Mouse (Mus musculus) liver, embryonic 12.5 days (tissue): ENCODE measurements around the gene Aqp6. TPM values are rescaled to one million over a fixed set of nuclear protein-coding genes. Genes with fewer than 3 reads are reported as not detected.

Experiments used
- ATAC-seq: fragments of 200-750 bp; cut with Nextera tagmentation; 2 replicates; pipeline ENCODE4 v1.8.0; 2017; ENCODE audit warnings: moderate number of reproducible peaks, mild to moderate bottlenecking, moderate library complexity
- H3K27ac ChIP-seq: fragments of 300-500 bp; sonication (generic); 2 replicates; pipeline ENCODE4 v1.5.1; 2016; ENCODE audit warnings: mild to moderate bottlenecking
- H3K27me3 ChIP-seq: fragments of 300-500 bp; sonication (generic); replicated peaks from 2 replicates; pipeline ENCODE4 v1.6.1; 2016; ENCODE audit warnings: mild to moderate bottlenecking, moderate library complexity
- H3K36me3 ChIP-seq: fragments of 300-500 bp; sonication (generic); 2 replicates; pipeline ENCODE4 v1.6.1; 2016; ENCODE audit warnings: mild to moderate bottlenecking, moderate library complexity
- H3K4me1 ChIP-seq: fragments of 300-500 bp; sonication (generic); 2 replicates; pipeline ENCODE4 v1.6.1; 2016
- H3K4me2 ChIP-seq: fragments of 300-500 bp; sonication (generic); 2 replicates; pipeline ENCODE4 v1.6.1; 2016; ENCODE audit warnings: mild to moderate bottlenecking, moderate library complexity
- H3K4me3 ChIP-seq: fragments of 300-500 bp; sonication (generic); 2 replicates; pipeline ENCODE4 v1.5.1; 2016; ENCODE audit warnings: mild to moderate bottlenecking, moderate library complexity
- H3K9ac ChIP-seq: fragments of 300-500 bp; sonication (generic); 2 replicates; pipeline ENCODE4 v1.6.1; 2016; ENCODE audit warnings: mild to moderate bottlenecking, moderate library complexity
- H3K9me3 ChIP-seq: fragments of 300-500 bp; sonication (generic); replicated peaks from 2 replicates; pipeline ENCODE4 v1.6.1; 2016; ENCODE audit warnings: mild to moderate bottlenecking, moderate library complexity
- WGBS: fragments of 180-500 bp; shearing (Covaris S2); methylation state at CpG from one replicate; pipeline ENCODE4 v1.1.7; 2016; ENCODE audit not compliant: insufficient replicate concordance; 5-methylcytosine and 5-hydroxymethylcytosine counted together
- polyA plus RNA-seq: library from polyadenylated mRNA; unstranded; fragments of >200 nt; fragmentation: Nextera tagmentation; extraction: Ambion mirVana; gene quantifications from 2 replicates; pipeline ENCODE4 v1.2.1, GENCODE M21; 2016

Gene Aqp6
- polyA plus RNA-seq, 1 experiment from 2014 or later: not detected

GRCm38 (mm10) chr15:99602206-99602820, 1.1 kb downstream of the Aqp6 start:
- no peak overlapping the region for H3K4me2 ChIP-seq
- WGBS: 75% methylated on average over 17 of the region's 17 CpGs
- peaks cover 99% of the 10 kb centered on the region for H3K27me3 ChIP-seq
- no peak overlapping the region for H3K9ac ChIP-seq
- H3K27ac ChIP-seq: no peak overlapping the region
- ATAC-seq: no peak
- H3K4me3 ChIP-seq: no peak overlapping the region
- H3K36me3 ChIP-seq: no peaks in the 10 kb centered on the region
- H3K9me3 ChIP-seq: no peaks in the 10 kb centered on the region
- H3K4me1 ChIP-seq: peaks cover 15% of the 10 kb centered on the region

- Histone ChIP-seq H3K27me3 (peaks cover 99% of the 10 kb centered on the region), H3K27ac (0 out of 2 replicates have a peak overlapping the region, but pooled peaks have one; percentile 5), H3K4me1 (peaks cover 21% of the 10 kb centered on the region), H3K9me3 (no peaks in the 10 kb centered on the region), H3K4me3 (no peak overlapping the region), H3K36me3 (no peaks in the 10 kb centered on the region), H3K4me2 (no peak overlapping the region), H3K9ac (no peak overlapping the region)
- ATAC-seq: no peak
- 62% methylated on average over 7 of the region's 7 CpGs for WGBS
Measured at GRCm38 (mm10) chr15:99603216-99603615, 2.0 kb downstream of the Aqp6 start.

DNA sequence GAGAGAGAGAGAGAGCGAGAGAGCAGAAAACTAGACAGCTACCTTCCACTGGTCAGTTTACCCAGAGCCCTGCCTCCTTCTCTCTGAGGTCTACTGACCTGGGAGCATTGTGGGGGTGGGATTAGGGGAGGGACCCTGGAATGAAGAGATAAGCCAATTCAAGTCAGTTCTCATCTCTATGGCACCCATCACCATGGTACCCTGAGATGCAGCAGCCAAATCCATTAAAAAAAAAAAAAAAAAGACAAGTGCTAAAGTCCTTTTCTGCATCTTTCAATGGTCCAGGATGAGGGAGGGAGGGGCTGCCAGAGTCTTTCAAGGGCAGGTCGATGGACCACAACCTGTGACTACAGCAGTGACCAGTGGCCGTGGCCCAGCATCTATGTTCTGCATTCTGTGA, 4.4 kb downstream of the Aqp6 start:
- H3K4me3 ChIP-seq: no peak overlapping the region
- H3K9me3 ChIP-seq: no peaks in the 10 kb centered on the region
- no peak overlapping the region for H3K9ac ChIP-seq
- H3K27me3 ChIP-seq: peaks cover 97% of the 10 kb centered on the region
- no peak overlapping the region for H3K27ac ChIP-seq
- H3K4me2 ChIP-seq: no peak overlapping the region
- H3K36me3 ChIP-seq: no peaks in the 10 kb centered on the region
- 54% methylated on average over 3 of the region's 3 CpGs for WGBS
- peaks cover 21% of the 10 kb centered on the region for H3K4me1 ChIP-seq
- no peak for ATAC-seq

- Histone ChIP-seq H3K4me2 (peak overlapping the region; percentile 7; the same call in 1 of the 2 replicates), H3K27me3 (peaks cover 97% of the 10 kb centered on the region), H3K27ac (no peak overlapping the region), H3K9me3 (no peaks in the 10 kb centered on the region), H3K9ac (no peak overlapping the region), H3K4me3 (no peak overlapping the region), H3K4me1 (peaks cover 21% of the 10 kb centered on the region), H3K36me3 (no peaks in the 10 kb centered on the region)
- 12% methylated on average over 5 of the region's 5 CpGs for WGBS
- peak; percentile 77 for ATAC-seq
Measured at GRCm38 (mm10) chr15:99606515-99606914, 5.3 kb downstream of the Aqp6 start.

- no peak overlapping the region for H3K27ac ChIP-seq
- H3K9ac ChIP-seq: no peak overlapping the region
- ATAC-seq: no peak
- no peak overlapping the region for H3K4me3 ChIP-seq
- H3K4me1 ChIP-seq: peaks cover 21% of the 10 kb centered on the region
- peaks cover 97% of the 10 kb centered on the region for H3K27me3 ChIP-seq
- no peak overlapping the region for H3K4me2 ChIP-seq
- H3K9me3 ChIP-seq: 0 out of 2 replicates have a peak, but pooled peaks cover 2% of the 10 kb centered on the region
- no peaks in the 10 kb centered on the region for H3K36me3 ChIP-seq
- 28% methylated on average over 10 of the region's 10 CpGs for WGBS
Measured at GRCm38 (mm10) chr15:99607388-99608113, 6.4 kb downstream of the Aqp6 start.

- Histone ChIP-seq H3K36me3 (no peaks in the 10 kb centered on the region), H3K9me3 (0 out of 2 replicates have a peak, but pooled peaks cover 3% of the 10 kb centered on the region), H3K27me3 (peaks cover 95% of the 10 kb centered on the region), H3K4me2 (no peak overlapping the region), H3K27ac (no peak overlapping the region), H3K4me1 (peaks cover 21% of the 10 kb centered on the region), H3K4me3 (no peak overlapping the region), H3K9ac (no peak overlapping the region)
- no peak for ATAC-seq
- whole genome bisulfite sequencing: 71% methylated on average over 13 of the region's 13 CpGs
Measured at GRCm38 (mm10) chr15:99608382-99609125, 7.4 kb downstream of the Aqp6 start.

DNA sequence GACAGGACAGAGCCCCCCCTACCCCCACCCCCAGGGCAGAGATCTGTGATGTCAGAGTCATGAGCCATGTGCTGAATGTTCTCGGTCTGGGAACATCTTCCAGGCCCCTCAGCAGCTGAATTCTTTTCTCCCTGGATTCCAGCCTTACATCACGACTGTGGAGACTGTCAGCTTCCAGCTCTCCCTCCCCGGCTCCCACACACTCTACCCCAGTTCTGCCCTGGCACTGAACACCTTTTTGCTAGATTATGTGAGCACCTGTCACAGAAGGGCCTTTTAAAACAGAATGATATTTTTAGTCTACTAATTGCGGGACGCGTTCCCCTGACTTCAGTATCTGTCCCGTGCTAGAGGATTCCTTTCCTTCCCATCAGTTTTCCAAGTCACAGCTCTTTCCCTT, 10.4 kb downstream of the Aqp6 start:
- H3K36me3 ChIP-seq: no peaks in the 10 kb centered on the region
- no peak overlapping the region for H3K4me2 ChIP-seq
- WGBS: 62% methylated on average over 7 of the region's 7 CpGs
- 0 out of 2 replicates have a peak, but pooled peaks cover 3% of the 10 kb centered on the region for H3K9me3 ChIP-seq
- peaks cover 14% of the 10 kb centered on the region for H3K4me1 ChIP-seq
- no peak overlapping the region for H3K9ac ChIP-seq
- H3K27me3 ChIP-seq: peaks cover 91% of the 10 kb centered on the region
- H3K4me3 ChIP-seq: no peak overlapping the region
- ATAC-seq: no peak
- no peak overlapping the region for H3K27ac ChIP-seq

DNA sequence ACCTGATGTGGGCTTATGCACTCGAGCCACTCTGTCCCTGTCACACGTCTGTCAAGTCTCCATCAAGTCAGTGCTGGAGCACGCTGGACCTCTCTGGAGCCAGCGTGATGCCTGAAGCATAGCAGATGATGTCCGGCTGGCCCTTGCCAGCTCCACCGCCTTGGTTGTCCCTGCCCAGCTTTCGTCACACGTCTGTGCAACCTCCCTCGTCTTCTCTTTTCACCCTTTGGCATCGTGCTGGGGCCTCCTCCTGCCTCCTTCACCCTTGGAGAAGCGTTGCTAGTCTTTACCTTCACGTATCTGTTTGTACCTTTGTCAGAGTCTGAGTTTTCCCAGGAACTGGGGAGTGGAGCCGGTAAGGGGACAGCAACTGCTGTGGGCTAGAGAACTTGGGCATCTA, 13.1 kb downstream of the Aqp6 start:
- H3K27me3 ChIP-seq: peaks cover 66% of the 10 kb centered on the region
- H3K4me3 ChIP-seq: no peak overlapping the region
- H3K9ac ChIP-seq: no peak overlapping the region
- WGBS: 57% methylated on average over 13 of the region's 13 CpGs
- H3K36me3 ChIP-seq: peaks cover 6% of the 10 kb centered on the region
- H3K9me3 ChIP-seq: 0 out of 2 replicates have a peak, but pooled peaks cover 3% of the 10 kb centered on the region
- H3K27ac ChIP-seq: no peak overlapping the region
- H3K4me2 ChIP-seq: no peak overlapping the region
- ATAC-seq: no peak
- H3K4me1 ChIP-seq: no peaks in the 10 kb centered on the region

- no peak overlapping the region for H3K4me2 ChIP-seq
Measured at GRCm38 (mm10) chr15:99614753-99615152, 13.6 kb downstream of the Aqp6 start.

DNA sequence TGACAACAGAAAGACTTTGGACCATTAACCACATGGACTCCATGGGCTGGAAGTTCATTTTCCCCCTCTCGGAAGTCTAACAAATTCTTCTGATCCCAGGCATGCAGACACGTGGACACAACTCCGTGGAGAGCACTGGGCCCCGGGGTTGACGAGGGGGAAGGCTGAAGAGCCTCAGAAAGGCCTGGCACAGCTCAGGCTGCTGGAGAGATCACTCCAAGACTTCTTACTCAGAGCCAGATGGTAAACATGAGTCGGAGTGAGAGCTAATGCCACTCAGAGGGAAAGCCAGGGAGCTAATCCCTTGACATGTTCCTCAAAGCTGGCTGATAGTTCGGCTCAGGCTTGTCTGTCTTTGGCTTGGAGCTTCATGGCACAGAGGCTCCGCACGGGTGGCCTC, 14.0 kb downstream of the Aqp6 start:
- Histone ChIP-seq H3K4me3 (no peak overlapping the region), H3K27ac (no peak overlapping the region), H3K9me3 (0 out of 2 replicates have a peak, but pooled peaks cover 3% of the 10 kb centered on the region), H3K36me3 (peaks cover 15% of the 10 kb centered on the region), H3K27me3 (peaks cover 57% of the 10 kb centered on the region), H3K4me1 (no peaks in the 10 kb centered on the region), H3K4me2 (no peak overlapping the region), H3K9ac (no peak overlapping the region)
- whole genome bisulfite sequencing: 54% methylated on average over 9 of the region's 9 CpGs
- no peak for ATAC-seq

More at GRCm38 (mm10) chr15:99614753-99615152, 13.6 kb downstream of the Aqp6 start:
- Histone ChIP-seq H3K4me1 (no peaks in the 10 kb centered on the region), H3K36me3 (peaks cover 11% of the 10 kb centered on the region), H3K9ac (no peak overlapping the region), H3K4me3 (no peak overlapping the region), H3K27ac (no peak overlapping the region), H3K9me3 (0 out of 2 replicates have a peak, but pooled peaks cover 3% of the 10 kb centered on the region), H3K27me3 (peaks cover 62% of the 10 kb centered on the region)
- WGBS: 12% methylated on average over 12 of the region's 12 CpGs
- no peak for ATAC-seq

- 79% methylated on average over 3 of the region's 3 CpGs for WGBS
- ATAC-seq: no peak
Measured at GRCm38 (mm10) chr15:99618595-99618994, 17.4 kb downstream of the Aqp6 start.

DNA sequence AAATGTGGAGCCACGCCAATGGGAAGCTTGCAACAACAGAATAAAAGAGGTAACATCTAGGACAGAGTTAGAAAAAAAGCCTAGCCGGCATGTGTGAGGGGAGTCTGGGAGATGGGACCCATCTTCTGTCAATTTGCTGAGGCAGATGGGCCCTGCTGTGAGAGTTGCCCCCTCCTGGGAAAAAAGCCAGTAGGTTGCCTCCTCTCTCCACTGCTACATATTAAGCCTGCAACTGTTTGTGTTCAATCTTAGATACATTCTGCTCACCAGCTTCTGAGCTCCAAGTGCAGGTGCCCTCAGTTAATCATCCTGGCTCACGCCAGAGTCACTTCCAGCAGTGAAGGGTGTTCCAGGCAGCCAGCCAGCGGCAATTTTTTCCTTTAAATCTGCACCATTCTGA, 18.6 kb downstream of the Aqp6 start:
- H3K4me3 ChIP-seq: no peak overlapping the region
- no peak overlapping the region for H3K27ac ChIP-seq
- peaks cover 15% of the 10 kb centered on the region for H3K27me3 ChIP-seq
- no peak overlapping the region for H3K4me2 ChIP-seq
- no peaks in the 10 kb centered on the region for H3K4me1 ChIP-seq
- no peak for ATAC-seq
- no peak overlapping the region for H3K9ac ChIP-seq
- peaks cover 61% of the 10 kb centered on the region for H3K36me3 ChIP-seq
- WGBS: 80% methylated on average over 4 of the region's 4 CpGs
- H3K9me3 ChIP-seq: no peaks in the 10 kb centered on the region

More at GRCm38 (mm10) chr15:99618595-99618994, 17.4 kb downstream of the Aqp6 start:
- Histone ChIP-seq H3K27ac (no peak overlapping the region), H3K4me3 (no peak overlapping the region), H3K9ac (no peak overlapping the region), H3K27me3 (peaks cover 27% of the 10 kb centered on the region), H3K9me3 (no peaks in the 10 kb centered on the region), H3K36me3 (peaks cover 49% of the 10 kb centered on the region), H3K4me1 (no peaks in the 10 kb centered on the region), H3K4me2 (no peak overlapping the region)
